Mouse (Mus musculus): Measurements from ENCODE around the gene C3ar1. TPM values are rescaled to one million over a fixed set of nuclear protein-coding genes. Genes with fewer than 3 reads are reported as not detected.
A peak's percentile ranks its signal among the peaks of the same experiment; 100 is the strongest.

Gene C3ar1
- polyA plus RNA-seq, 1 experiment from 2014 or later = 2.8 TPM

GRCm38 (mm10) chr6:122825923-122826742 is 29.8 kb downstream of the C3ar1 start:
- Histone ChIP-seq H3K4me3 (peak overlapping the region; percentile 50), H3K4me2 (peak overlapping the region; percentile 74), H3K9ac (peak overlapping the region; percentile 49), H3K27me3 (no peaks in the 10 kb centered on the region), H3K36me3 (peaks cover 22% of the 10 kb centered on the region), H3K4me1 (replicated peaks) (peaks cover 54% of the 10 kb centered on the region), H3K9me3 (replicated peaks) (no peaks in the 10 kb centered on the region), H3K27ac (peak overlapping the region; percentile 90)
- 2% methylated on average over 29 of the region's 29 CpGs for WGBS
- ATAC-seq (replicated peaks; ENCODE audit: insufficient number of reproducible peaks, insufficient read depth, low FRiP score, low read depth) = peak; percentile 86

- WGBS = 82% methylated on average over 9 of the region's 9 CpGs
- Histone ChIP-seq H3K4me3 (peak overlapping the region; percentile 50), H3K4me1 (replicated peaks) (peaks cover 61% of the 10 kb centered on the region), H3K4me2 (peak overlapping the region; percentile 74), H3K27me3 (no peaks in the 10 kb centered on the region), H3K9ac (no peak overlapping the region), H3K27ac (peak overlapping the region; percentile 90), H3K36me3 (peaks cover 15% of the 10 kb centered on the region), H3K9me3 (replicated peaks) (no peaks in the 10 kb centered on the region)
- no peak for ATAC-seq (replicated peaks; ENCODE audit: insufficient number of reproducible peaks, insufficient read depth, low FRiP score, low read depth)
Measured at GRCm38 (mm10) chr6:122825166-122825565, 30.8 kb downstream of the C3ar1 start.

- no peak overlapping the region; the same call in 1 of the 2 replicates for H3K4me3 ChIP-seq
- no peaks in the 10 kb centered on the region for H3K27me3 ChIP-seq
- H3K9ac ChIP-seq = no peak overlapping the region
- H3K27ac ChIP-seq = peak overlapping the region; percentile 90
- H3K9me3 ChIP-seq (replicated peaks) = no peaks in the 10 kb centered on the region
- WGBS = 47% methylated on average over 10 of the region's 10 CpGs
- H3K36me3 ChIP-seq = peaks cover 5% of the 10 kb centered on the region; the same call in 1 of the 2 replicates
- peak overlapping the region; percentile 74 for H3K4me2 ChIP-seq
- no peak for ATAC-seq (replicated peaks; ENCODE audit: insufficient number of reproducible peaks, insufficient read depth, low FRiP score, low read depth)
- H3K4me1 ChIP-seq (replicated peaks) = peaks cover 61% of the 10 kb centered on the region
Measured at GRCm38 (mm10) chr6:122824086-122824485, 31.9 kb downstream of the C3ar1 start.

- Histone ChIP-seq H3K27me3 (no peaks in the 10 kb centered on the region), H3K4me2 (peak overlapping the region; percentile 87)
- 67% methylated on average over 9 of the region's 9 CpGs for WGBS
Measured at GRCm38 (mm10) chr6:122821822-122822221, 34.1 kb downstream of the C3ar1 start.

GRCm38 (mm10) chr6:122820799-122821650 is 34.9 kb downstream of the C3ar1 start:
- H3K9ac ChIP-seq = peak overlapping the region; percentile 94
- H3K27me3 ChIP-seq = no peaks in the 10 kb centered on the region
- 0 out of 2 replicates have a peak overlapping the region, but pooled peaks have one; percentile 0 for H3K27ac ChIP-seq
- H3K36me3 ChIP-seq = no peaks in the 10 kb centered on the region; the same call in 1 of the 2 replicates
- peak overlapping the region; percentile 87 for H3K4me2 ChIP-seq
- H3K4me1 ChIP-seq (replicated peaks) = peaks cover 51% of the 10 kb centered on the region
- no peak for ATAC-seq (replicated peaks; ENCODE audit: insufficient number of reproducible peaks, insufficient read depth, low FRiP score, low read depth)
- 24% methylated on average over 15 of the region's 15 CpGs for WGBS
- H3K4me3 ChIP-seq = peak overlapping the region; percentile 95
- H3K9me3 ChIP-seq (replicated peaks) = no peaks in the 10 kb centered on the region

More at GRCm38 (mm10) chr6:122821822-122822221, 34.1 kb downstream of the C3ar1 start:
- H3K4me3 ChIP-seq = peak overlapping the region; percentile 95; the same call in 1 of the 2 replicates
- H3K9me3 ChIP-seq (replicated peaks) = no peaks in the 10 kb centered on the region
- peaks cover 59% of the 10 kb centered on the region for H3K4me1 ChIP-seq (replicated peaks)
- no peaks in the 10 kb centered on the region; the same call in 1 of the 2 replicates for H3K36me3 ChIP-seq
- H3K27ac ChIP-seq = 0 out of 2 replicates have a peak overlapping the region, but pooled peaks have one; percentile 0
- no peak for ATAC-seq (replicated peaks; ENCODE audit: insufficient number of reproducible peaks, insufficient read depth, low FRiP score, low read depth)
- peak overlapping the region; percentile 94; the same call in 1 of the 2 replicates for H3K9ac ChIP-seq

GRCm38 (mm10) chr6:122820071-122820798 is 35.7 kb downstream of the C3ar1 start:
- H3K9ac ChIP-seq = peak overlapping the region; percentile 94
- H3K4me2 ChIP-seq = peak overlapping the region; percentile 87
- peak overlapping the region; percentile 95 for H3K4me3 ChIP-seq
- H3K4me1 ChIP-seq (replicated peaks) = peaks cover 43% of the 10 kb centered on the region
- no peaks in the 10 kb centered on the region for H3K27me3 ChIP-seq
- H3K36me3 ChIP-seq = no peaks in the 10 kb centered on the region; the same call in 1 of the 2 replicates
- 0% methylated on average over 37 of the region's 38 CpGs for WGBS
- H3K27ac ChIP-seq = peak overlapping the region; percentile 85
- peak; percentile 68 for ATAC-seq (replicated peaks; ENCODE audit: insufficient number of reproducible peaks, insufficient read depth, low FRiP score, low read depth)
- H3K9me3 ChIP-seq (replicated peaks) = no peaks in the 10 kb centered on the region

GRCm38 (mm10) chr6:122819306-122820070 is 36.5 kb downstream of the C3ar1 start, which contains the start of gene Foxj2:
Foxj2 (plus strand) TSS chr6:122819914.
- Histone ChIP-seq H3K4me3 (peak within 1 kb of the TSS; percentile 95), H3K27me3 (no peaks in the 10 kb centered on the region), H3K4me2 (peak within 1 kb of the TSS; percentile 87), H3K36me3 (no peaks in the 10 kb centered on the region; the same call in 1 of the 2 replicates), H3K9me3 (replicated peaks) (no peaks in the 10 kb centered on the region), H3K4me1 (replicated peaks) (peaks cover 36% of the 10 kb centered on the region), H3K9ac (peak within 1 kb of the TSS; percentile 94), H3K27ac (peak within 1 kb of the TSS; percentile 85)
- peak; percentile 88 for ATAC-seq (replicated peaks; ENCODE audit: insufficient number of reproducible peaks, insufficient read depth, low FRiP score, low read depth)
- 2% methylated on average over 52 of the region's 61 CpGs for WGBS

GRCm38 (mm10) chr6:122813640-122814039 is 42.3 kb downstream of the C3ar1 start:
- 82% methylated on average over 4 of the region's 4 CpGs for WGBS
- no peak overlapping the region for H3K4me2 ChIP-seq
- H3K27ac ChIP-seq = no peak overlapping the region
- no peaks in the 10 kb centered on the region for H3K27me3 ChIP-seq
- peaks cover 10% of the 10 kb centered on the region for H3K4me1 ChIP-seq (replicated peaks)
- H3K36me3 ChIP-seq = no peaks in the 10 kb centered on the region
- H3K9me3 ChIP-seq (replicated peaks) = no peaks in the 10 kb centered on the region
- no peak for ATAC-seq (replicated peaks; ENCODE audit: insufficient number of reproducible peaks, insufficient read depth, low FRiP score, low read depth)
- H3K4me3 ChIP-seq = no peak overlapping the region
- H3K9ac ChIP-seq = no peak overlapping the region

- WGBS = 85% methylated on average over 4 of the region's 4 CpGs
- H3K4me1 ChIP-seq (replicated peaks) = peaks cover 10% of the 10 kb centered on the region; the same call in 1 of the 2 replicates
- H3K9ac ChIP-seq = no peak overlapping the region
- no peak for ATAC-seq (replicated peaks; ENCODE audit: insufficient number of reproducible peaks, insufficient read depth, low FRiP score, low read depth)
- H3K36me3 ChIP-seq = no peaks in the 10 kb centered on the region
- H3K4me3 ChIP-seq = no peak overlapping the region
- no peak overlapping the region for H3K27ac ChIP-seq
- no peak overlapping the region for H3K4me2 ChIP-seq
- H3K27me3 ChIP-seq = no peaks in the 10 kb centered on the region
- H3K9me3 ChIP-seq (replicated peaks) = no peaks in the 10 kb centered on the region
Measured at GRCm38 (mm10) chr6:122812716-122813115, 43.2 kb downstream of the C3ar1 start.
